Mouse (Mus musculus): Measurements from ENCODE around the gene Irf4.

DNA sequence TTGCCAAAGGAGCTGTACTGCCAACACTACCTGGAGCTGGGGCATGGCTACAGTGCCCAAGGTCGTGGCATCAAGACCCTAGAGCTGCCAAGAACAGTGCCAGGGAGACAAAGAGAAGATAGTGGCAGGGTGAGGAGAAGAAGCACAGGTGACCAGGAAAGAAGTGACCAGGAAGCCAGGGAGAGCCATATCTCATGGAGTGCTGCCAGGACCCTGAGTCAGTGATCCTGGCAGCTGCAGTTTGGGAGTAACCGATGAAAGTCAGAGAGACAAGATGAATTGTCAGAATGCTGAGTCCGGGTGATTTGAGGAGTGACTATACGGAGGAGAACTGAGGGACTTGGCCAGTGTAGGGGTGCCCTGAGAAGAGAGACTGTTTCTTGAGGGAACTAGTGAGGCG is 44.6 kb downstream of the Irf4 start:
- TF ChIP-seq POLR2A (IDR thresholded peaks at IDR 0.05; ENCODE audit: control insufficient read depth, extremely low read depth, insufficient read depth, low read length, poor library complexity) (no peak), CTCF (IDR thresholded peaks at IDR 0.05; ENCODE audit: borderline replicate concordance, control insufficient read depth, extremely low read depth, insufficient read depth, low read length, poor library complexity) (no peak)

Data from thymus, adult 2 months (tissue).